Mouse (Mus musculus) stomach, postnatal 0 days (tissue): ENCODE measurements around the gene Thsd4.

Experiments used
- CTCF ChIP-seq: IDR thresholded peaks from 2 replicates; pipeline ENCODE4 v1.5.1; 2016; ENCODE audit warnings: antibody characterized with exemption, low read depth, mild to moderate bottlenecking, moderate library complexity
- EP300 ChIP-seq: optimal IDR thresholded peaks from 2 replicates; pipeline ENCODE3; 2016; ENCODE audit warnings: antibody characterized with exemption

GRCm38 (mm10) chr9:60208843-60209242, 313.0 kb downstream of the Thsd4 start:
- TF ChIP-seq CTCF (no peak), EP300 (no peak)
